Mouse (Mus musculus): Measurements from ENCODE around the gene Csnk1g2.
A peak's percentile ranks its signal among the peaks of the same experiment; 100 is the strongest.
"Not testable (repeated sequence)": the region's sequence is repeated elsewhere in the genome, so short reads cannot be mapped to it uniquely, and the experiment has no call there.

The Csnk1g2 gene

DNA sequence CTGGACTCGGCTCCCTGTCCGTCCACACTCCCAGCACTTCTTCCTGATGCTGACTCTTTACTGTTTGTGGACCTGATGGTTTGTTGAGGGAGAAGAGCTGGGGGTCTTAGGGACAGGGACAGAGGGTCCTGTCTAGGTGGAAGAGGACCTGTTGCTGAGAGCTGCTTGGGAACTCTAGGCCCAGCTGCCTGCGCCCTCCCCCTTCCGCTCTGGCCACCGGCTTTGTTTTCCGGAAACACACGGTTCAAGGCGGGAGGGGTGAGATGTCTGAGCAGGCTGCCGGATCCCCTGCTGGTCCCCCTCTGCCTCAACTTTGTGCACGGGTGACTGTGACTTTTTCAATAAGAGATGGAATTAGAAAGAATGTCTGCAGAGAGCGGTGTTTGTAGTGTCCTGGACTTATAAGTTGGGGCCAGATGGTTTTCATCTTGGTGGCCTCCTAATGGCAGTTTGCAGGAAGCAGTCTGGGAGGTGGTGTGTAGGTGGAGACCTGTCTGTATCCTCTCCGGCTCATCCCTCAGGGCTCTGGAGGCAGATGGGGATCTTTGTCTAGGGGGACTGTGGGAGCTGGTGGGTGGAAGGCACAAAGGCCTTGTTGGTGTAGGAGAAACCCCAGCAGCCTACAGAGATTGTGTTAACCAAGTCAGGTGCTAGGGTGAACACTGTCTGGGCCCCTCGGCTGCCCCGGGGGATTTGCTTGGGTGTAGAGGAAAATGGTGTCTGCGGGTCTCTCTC is 986 bp downstream of the Csnk1g2 start:
- no peak for DNase-seq

DNA sequence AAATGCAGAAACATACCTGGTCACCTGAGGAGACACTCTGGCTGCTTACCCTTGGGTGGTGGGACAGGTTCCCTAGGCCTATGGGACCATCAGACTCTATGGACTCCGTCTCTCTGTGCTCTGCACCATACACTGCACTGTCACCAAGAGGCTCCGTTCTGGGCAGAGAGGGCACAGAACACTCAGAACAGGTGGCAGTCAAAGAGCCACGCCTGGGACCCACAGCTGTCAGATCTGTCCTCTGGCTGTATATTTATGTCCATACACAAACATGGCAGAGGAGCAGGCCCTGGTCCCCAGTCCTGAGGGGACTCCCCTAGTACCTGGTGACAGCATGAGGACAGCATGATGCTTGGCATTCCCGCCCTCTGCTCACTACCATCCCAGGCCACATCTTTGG is 3.1 kb downstream of the Csnk1g2 start:
- DNase-seq: no peak

DNA sequence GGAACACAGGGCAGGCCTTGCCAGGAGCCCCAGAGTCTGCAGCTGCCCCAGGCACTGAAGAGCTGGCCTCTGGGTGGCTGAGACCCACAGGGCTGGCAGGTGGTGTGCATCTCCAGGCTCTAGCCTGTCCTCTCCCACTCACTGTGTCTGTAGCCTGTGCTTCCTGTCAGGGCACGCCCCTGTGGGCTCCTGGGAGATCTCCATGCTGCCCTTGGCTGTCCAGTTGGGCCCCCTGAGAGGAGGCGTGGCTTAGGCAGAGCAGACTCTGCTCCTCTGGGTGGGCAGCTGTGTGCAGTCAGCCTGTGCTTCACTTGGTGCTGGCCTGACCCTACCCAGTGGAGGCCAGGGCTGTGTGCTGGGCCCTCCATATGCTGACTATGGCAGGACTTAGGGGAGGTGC is 5.0 kb downstream of the Csnk1g2 start:
- DNase-seq: no peak

DNA sequence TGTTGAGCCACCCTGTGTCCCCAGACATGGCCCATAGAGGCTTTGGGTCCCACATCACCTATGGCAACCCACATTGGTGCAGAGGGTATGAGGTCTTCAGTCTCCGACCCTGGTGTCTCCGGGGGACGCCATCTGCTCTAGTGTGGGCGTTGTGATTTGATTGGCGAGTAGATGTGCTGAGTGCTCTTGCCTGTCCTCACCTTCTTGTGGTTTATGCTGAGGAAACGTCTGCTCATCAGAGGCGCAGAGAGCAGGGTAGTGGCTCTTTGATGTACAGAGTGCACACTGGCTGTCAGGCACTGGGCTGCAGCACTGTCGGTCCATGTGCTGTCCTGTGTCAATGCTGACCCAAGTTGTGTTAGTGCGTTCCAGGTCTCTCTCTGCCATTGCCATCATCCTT is 6.3 kb downstream of the Csnk1g2 start:
- no peak for DNase-seq

DNA sequence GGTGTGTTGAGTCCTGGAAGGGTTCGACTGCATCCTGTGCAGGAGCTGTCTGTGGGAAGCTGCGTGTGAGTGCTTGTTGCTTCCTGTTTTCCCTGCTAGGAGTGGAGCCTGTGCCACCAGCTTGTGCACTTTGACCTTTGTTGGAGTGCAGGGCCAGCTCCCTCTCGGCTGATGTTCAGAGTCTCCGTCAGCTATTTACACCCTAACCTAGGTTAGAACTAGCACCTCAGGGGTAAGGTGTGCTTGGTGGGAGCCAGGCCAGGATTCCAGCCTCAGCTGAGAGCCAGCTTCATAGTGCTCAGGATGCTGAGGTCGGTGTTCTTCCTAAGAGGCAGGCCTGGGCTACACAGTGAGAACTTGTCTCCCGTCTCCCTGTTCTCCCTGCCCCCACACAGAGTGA is 12.7 kb downstream of the Csnk1g2 start:
- no peak for DNase-seq

DNA sequence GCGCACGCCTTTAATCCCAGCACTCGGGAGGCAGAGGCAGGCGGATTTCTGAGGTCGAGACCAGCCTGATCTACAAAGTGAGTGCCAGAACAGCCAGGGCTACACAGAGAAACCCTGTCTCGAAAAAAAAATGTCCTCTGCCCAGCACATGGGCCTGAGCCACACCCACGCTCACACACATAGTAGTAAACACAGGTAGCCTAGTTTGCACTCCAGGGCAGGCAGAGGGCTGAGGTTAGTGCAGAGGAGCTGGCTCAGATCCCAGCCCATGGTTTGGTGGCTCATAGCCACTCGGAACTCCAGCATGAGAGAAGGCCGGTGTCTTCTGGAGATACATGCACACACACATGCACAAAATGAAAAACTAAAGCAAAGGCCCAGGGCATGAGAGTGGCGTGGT is 24.3 kb downstream of the Csnk1g2 start:
- DNase-seq: no peak

DNA sequence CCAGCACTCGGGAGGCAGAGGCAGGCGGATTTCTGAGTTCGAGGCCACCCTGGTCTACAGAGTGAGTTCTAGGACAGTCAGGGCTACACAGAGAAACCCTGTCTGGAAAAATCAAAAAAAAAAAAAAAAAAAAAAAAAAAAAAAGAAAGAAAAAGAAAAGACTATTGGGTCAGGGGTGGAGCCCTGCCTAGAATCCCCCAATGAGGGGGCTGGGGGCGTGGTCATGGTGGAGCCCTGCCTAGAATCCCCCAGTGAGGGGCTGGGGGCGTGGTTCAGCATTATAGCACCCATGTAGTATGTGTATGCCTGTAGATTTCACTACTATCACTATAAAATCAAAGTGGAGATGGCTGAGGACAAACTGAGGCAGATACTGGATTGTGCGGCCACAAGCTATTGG is 27.3 kb downstream of the Csnk1g2 start:
- DNase-seq: not testable (repeated sequence)

DNA sequence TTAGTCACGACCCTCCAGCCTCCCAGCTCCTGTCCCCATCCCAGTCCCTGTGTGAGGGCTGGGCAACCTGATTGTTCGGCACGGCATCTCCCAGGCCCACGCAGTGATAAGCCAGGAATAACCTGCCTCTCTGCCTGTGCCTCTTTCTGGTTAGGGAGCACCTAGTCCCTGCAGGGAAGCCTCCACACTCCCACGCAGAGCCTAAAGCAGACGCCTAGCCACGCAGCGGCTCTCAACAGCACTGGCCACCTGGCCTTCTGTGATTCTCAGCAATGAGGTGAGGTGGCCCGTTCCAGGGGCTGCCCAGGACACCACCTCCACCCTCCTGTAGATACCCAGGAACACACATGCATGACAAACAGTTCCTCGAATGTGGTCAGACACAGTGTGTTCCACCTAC is 27.8 kb downstream of the Csnk1g2 start:
- no peak for DNase-seq

DNA sequence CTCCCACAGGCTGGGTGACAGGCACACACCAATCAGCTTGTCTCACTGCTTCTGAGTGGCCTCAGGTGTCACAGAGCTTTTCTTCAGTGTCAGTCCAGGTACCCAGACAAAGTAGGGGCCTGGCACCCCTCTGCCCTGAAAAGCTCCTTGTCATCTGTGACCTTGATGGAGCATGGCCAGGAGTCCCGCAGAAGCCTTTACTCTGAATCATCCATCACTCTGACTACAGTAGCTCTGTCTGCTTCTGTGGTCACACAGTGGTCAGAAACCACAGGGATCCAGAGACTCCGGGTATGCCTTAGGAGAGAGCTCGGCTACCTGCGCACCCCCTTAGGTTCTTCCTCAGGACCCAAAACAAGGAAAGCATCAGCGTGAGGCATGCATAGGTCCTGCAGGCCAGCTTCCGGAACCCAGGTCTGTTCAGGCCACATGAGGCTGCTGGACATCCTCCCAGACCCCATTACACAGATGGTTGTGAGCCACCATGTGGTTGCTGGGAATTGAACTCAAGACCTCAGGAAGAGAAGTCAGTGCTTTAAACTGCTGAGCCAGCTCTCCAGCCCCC is 30.6 kb downstream of the Csnk1g2 start:
- DNase-seq: no peak

DNA sequence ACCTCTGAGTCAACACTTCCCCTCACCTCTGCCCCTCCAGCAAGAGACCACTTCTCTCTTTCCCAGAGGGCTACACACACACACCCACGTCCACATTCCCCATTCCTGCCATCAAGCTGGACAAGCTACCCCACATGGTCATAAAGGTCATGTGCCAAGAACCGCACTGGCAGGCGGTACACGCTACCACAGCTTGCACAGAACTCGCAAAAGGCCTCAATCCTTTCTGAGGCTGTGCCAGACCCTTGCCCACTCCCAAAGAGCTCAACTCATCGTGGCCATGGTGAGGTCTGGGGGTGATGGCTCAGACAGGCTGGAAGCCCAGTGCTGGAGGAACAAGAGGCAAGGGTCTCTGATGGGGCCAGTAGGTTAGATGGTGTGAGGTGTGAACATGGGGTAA is 32.2 kb downstream of the Csnk1g2 start:
- no peak for DNase-seq

DNA sequence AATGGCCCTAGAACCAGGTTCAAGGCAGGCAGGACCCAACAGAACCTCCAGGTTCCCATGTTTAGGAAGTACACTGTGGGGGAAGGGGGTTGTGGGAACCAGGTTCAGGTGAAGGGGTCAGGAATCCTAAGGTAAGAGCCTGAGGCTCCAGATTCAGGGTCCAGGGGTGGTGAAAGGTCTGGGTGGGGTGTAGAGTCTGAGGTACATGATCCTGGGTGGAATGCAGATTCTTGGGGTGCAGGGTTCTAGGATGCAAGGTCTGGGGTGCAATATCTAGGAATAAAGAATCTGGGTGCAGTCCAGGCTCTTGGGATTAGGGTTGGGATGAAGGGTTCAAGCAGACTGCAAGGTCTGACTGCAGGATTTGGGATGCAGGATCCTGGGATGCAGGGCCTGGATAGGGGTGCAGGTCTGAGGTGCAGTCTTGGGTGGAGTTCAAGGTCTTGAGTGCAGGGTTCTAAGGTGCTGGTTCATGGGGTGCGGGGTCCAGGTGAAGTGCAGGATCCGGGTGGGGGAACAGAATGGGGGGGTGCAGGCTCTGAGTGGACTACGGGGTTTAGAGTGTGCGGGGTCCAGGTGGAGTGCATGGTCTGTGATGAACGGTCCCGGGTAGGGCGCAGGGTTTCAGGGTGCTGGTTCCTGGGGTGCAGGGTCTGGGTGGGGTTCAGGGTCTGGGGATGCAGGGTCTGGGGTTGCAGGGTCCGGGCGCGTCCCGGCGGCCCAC is 32.9 kb downstream of the Csnk1g2 start:
- no peak for DNase-seq

DNA sequence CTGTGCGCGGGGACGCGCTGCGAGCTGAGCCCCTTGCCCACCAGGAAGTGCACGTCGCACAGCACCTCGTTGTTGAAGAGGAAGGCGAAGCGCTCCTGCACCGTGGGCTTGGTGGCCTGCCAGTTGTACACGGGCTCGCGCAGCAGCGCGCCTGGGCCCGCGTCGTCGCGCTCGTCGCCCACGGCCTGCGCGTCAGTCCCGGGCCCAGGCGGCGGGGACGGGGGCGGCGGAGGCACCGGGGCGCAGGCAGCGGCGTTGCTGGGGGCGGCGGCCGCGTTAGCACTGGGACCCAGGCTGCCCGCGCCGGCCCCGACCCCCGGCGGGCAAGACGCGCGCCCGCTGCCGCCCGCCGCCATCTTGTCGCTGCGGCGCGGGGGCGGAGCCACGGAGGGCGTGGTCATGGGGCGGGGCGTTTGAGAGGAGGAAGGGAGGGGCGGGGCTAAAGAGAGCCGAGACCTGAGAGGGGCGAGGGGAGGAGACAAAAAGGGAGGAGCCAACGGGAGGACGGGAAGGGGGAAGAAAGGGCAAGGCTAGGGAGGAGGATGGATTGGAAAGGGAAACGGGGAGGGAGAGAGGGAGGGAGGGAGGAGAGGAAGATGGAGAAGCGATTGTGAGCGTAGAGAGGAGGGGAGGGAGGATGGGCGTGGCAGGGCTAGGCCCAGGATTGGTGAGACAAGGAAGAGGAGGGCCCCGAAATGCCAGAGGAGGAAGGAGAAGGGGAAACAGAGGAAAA is 33.7 kb downstream of the Csnk1g2 start:
- peak; percentile 99 for DNase-seq

DNA sequence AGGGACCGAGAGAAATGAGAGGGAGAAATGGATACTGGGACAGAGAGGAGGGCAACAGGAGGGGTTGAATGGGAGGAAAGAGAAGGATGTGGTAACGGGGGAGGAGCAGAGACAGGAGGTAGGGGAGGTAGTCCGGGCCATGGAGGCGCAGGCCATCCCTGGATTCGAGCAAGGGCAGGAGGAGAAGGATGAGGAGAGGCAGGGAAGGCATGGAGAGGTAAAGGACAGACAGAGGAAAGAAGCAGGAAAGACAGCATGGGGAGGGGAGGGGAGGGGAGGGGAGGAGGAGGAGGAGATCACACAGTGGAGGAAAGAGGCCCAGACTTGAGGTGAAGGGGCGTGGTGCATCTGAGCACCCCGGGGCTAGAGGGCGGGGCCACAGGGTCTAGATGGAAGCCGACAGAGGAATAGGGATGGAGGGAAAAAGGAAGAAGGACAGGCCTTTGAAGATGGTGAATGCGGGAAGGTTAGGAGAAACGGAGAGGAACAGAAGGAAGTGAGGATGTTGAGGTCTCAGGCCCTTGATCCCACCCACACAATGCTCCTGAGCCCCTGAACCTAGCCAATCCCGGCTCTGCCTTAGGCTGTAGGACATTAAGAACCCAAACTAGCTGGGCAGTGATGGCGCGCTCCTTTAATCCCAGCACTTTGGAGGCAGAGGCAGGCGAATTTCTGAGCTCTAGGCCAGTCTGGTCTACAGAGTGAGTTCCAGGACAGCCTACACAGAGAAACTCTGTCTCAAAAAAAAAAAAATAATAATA is 34.4 kb downstream of the Csnk1g2 start, which contains the start of gene Btbd2:
TSS of gene Btbd2 (minus strand) at position 209 of the 761 bp plus-strand sequence.
- no peak for DNase-seq

DNA sequence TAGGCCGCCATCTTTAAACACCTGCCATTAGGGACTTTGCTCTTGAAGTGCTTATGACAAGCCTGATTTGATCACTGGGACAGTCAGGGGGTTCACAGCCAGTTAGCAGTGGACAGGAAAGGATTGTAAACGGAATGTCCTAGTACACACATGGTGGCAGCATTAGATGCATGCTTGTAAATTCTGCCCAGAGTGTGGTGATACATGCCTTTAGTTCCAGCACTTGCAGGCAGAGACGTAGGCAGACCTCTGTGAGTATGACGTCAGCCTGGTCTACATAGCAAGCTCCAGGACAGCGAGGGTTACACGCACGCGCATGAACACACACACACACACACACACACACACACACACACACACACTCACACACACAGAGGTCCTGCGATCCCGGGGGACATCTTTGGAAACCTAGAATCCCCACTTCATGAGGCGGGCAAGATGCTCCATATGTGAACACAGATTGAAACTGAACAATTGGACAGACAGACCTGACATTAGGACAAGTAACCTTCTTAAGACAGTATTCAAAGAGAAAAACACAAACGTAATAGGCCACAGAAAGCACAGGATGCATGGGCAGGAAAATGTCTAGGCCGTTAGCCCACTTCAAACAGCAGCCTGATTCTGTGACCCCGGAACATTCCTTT is 35.7 kb downstream of the Csnk1g2 start:
- no peak for DNase-seq

DNA sequence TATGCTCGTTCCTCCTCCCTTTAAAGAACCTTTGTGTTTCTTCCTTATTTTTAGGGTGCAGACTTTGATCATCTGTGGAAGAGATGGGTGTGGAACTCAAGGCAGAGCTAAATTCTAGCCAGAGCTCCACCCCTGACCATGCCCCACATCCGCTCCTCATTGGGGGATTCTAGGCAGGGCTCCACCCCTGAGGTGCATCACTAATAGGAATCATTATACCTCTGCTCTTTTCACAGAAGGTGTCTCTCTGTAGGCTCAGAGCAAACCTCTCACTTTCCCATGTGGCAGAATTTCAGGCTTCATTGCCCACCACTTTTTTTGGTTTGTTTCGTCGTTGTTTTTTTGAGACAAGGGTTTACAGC is 36.2 kb downstream of the Csnk1g2 start:
- no peak for DNase-seq

DNA sequence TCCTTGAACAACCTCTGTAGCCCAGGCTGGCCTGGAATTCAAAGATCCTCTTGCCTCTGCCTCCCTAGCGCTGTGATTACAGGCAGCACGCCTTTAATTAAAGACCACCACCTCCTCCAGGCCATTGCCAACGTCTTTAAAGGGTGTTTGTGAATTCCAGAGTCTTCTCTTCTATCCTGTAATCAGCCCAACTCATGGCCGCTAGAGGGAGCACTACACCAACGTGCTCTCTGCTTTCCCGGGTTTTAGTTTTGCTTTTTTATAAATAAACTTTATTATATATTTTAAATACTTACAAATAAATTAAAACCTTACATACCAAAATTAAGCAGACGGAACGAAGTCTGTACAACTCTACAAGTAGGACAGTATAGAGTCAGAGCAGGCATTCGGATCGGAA is 36.6 kb downstream of the Csnk1g2 start:
- DNase-seq: peak; percentile 89

DNA sequence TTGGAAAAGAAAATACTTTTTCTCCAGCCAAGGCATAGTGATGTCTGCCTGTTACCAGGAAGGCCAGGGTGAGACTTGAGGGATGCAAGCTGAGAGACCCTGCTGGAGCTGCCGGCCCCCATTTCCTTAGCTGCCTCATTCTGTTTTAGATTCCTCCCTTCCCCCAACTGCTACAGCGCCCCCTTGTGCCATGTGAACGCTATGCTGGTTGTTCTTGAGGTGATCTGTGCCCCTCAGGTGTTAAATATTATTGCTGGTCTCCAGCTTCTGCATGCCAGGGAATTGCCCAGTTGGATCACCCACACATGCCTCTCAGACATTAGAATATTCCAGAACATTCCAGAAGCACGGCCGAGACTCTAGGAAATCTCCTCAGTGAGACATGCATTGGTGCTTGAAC is 38.5 kb downstream of the Csnk1g2 start:
- DNase-seq: peak; percentile 64

DNA sequence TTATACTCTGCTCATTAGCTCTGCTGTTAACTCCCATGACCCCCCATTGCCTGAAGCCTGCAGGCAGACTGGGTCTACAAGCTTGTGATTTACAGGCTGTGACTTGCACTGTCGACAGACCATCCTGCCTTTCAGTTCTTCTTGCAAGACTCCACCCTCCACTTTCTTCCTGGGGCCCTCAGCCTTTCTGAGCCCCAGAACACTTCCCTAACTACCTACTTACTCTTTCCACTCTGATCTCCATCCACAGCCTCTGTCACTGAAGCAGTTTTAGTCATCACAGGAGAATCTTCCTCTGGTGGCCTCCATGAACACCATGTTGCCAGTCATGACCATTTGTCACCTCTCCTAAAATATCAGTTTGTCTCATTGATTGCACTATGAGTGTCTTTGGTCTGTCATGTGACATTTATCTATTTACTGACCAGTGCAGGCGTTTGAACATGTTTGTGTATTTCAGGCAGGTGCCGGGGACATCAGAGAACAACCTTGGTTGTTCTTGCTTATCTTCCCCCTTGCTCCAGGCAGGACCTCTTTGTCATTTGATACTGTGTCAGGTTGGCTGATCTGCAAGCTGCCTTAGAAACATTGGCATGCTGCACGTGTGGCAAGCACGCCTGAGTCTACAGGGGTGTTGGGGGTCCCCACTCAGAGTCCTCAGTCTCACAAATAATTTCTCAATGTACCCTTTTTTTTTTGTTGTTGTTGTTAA is 41.0 kb downstream of the Csnk1g2 start:
- no peak for DNase-seq

DNA sequence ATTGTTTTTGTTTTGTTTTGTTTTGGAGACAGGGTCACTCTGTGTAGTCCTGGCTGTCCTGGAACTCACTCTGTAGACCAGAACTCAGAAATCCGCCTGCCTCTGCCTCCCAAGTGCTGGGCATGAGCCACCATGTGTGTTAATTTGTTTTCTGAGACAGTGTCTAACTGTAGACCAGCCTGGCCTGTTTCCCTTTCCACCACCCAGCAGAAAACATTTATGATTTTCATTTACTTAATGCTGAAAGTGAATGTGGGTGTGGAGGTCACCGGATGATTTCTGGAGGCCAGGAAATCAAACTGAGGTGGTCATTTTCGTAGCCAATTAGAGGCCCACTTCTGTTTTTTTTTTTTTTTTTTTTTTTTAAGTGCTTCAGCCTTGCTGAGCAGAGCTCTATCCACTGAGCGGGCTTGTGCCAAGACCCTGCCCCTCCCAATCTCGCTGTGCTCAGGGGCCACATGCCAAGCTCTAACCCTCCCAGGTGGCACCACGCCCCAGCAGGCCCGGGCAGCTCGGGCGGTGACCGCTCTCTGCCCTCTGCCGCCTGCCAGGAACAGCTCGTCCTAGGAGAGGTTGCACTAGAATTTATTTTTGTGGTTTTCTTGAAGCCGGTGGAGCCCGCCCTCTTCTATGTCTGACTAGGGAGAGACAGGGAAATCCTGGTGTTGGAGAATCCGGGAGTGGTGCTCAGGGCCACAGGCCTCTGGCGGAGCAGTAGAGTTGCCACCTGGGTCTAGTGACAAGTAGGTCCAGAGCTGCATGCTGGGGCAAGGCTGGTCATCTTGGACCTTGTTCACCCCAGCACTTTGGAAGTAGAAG is 41.8 kb downstream of the Csnk1g2 start:
- DNase-seq: no peak

DNA sequence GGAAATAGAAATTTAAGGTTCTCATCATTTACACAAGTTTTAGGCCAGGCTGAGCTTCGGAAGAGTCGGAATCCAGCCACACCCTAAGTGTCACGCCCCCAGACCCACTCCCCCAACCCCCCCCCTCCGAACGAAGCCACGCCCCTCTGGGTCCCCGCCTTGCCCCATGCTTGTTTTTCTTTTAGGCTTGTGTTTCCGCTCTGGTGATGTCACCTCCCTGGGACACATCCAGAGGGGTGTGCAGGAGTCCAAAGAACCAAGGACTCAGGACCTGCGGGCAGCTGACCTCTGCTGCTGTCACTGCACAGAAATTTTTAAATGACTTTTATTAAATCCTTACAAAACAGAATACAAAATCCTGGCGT is 42.4 kb downstream of the Csnk1g2 start:
- DNase-seq: no peak

DNA sequence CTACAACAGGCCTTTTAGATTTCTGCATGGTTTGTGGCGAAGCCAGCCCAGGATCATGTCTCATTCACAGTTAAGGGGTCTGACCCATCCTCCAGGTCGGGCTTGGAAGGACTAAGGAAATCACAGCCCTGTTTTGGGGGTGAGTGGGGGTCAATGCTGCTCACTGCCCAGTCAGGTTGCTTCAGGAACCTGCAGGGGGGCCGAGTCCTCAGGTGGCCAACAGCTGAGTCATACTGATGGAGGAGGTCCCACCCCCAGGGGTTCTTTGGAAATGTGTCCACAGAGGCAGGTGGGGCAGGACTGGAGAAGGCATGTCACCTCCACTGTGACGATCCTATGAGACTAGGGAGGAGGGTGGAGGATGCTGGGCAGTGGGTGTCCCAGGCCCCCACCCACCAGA is 42.8 kb downstream of the Csnk1g2 start:
- no peak for DNase-seq
